Mouse (Mus musculus) cerebellum, postnatal 14 days (tissue): ENCODE results near the gene Bpifc.
A peak's percentile ranks its signal among the peaks of the same experiment; 100 is the strongest.
"Not testable (repeated sequence)": the region's sequence is repeated elsewhere in the genome, so short reads cannot be mapped to it uniquely, and the experiment has no call there.

Experiments used
- DNase-seq, 2 experiments: peaks; one replicate each; pipeline ENCODE4 v3.0.0; 2021; ENCODE audit warnings: mixed read lengths in 2 of 2

The Bpifc gene

DNA sequence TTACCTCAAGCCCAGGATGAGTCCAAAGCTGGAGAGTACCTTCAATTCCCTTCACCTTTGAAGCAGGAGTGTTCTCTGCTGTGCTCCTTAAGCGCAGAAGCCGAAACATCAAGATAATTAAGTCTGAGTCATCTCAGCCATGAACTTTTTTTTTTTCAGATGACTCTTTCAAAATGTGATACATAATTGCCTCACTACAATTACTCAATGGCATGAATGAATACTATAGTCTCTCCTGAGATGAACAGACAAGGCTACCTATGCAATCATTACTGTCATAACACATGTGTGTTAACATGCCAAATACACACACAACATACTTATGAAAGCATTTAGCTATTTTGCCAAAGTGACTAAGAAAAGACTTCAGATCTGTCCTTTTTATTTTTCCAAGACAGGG is at the start of gene Bpifc:
Gene Bpifc, minus strand, starts transcription at position 115 of the 400 bp plus-strand sequence.
- no peak for DNase-seq

DNA sequence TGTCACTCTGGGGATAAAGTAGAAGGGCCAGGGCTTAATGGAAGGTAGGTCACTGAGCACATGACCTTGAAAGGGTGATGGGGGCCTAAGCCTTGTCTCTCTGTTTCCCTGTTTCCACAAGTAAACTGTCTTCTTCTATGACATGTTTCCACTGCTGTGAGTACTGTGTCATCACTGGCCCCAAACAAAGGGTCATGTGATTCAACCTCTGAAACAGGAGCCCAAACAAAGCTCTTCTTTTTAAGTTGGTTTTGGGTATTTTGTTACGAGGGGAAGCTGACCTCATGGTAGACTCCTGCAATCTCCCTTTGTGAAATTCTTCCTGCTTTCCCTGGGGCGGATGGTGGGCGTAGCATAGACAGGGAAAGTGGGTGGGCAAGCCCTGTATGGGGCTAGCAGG is 48.6 kb upstream of the Bpifc start:
- DNase-seq = no peak

DNA sequence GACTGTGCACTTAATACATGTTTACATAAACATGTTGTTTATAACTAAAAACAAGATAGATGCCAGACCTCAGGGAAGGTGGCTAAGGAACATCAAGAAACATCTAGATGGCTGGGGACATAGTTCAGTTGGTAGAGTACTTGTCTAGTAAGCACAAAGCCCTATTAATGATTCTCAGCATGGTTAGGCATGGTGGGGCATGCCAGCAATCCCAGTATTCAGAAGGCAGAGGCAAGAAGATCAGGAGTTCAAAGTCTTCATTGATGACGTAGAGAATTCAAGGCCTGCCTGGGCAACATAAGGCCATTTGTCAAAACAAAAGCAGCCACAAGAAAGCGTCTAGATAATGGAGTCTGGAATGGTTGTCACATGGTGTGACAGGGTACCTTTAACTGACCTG is 46.0 kb upstream of the Bpifc start:
- no peak for DNase-seq

DNA sequence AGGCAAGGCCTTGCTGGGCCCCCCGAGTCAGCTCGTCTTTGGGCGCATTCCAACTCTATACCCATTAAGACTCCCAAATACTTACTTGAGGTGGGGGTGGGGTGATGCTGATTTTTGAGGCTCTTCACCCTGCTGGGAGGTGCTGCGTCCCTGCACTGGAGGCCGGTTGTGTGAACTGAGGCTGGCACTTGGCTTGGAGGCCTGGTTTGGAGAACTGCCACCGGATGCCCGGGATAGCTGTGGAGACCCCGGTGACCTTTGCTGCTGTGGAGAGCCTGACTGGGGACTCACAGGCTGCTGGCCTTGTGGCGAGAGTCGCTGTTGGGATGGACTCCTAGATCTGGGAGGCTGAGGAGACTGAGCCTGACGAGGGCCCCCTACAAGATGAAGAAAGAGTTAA is 45.6 kb upstream of the Bpifc start:
- DNase-seq = no peak

DNA sequence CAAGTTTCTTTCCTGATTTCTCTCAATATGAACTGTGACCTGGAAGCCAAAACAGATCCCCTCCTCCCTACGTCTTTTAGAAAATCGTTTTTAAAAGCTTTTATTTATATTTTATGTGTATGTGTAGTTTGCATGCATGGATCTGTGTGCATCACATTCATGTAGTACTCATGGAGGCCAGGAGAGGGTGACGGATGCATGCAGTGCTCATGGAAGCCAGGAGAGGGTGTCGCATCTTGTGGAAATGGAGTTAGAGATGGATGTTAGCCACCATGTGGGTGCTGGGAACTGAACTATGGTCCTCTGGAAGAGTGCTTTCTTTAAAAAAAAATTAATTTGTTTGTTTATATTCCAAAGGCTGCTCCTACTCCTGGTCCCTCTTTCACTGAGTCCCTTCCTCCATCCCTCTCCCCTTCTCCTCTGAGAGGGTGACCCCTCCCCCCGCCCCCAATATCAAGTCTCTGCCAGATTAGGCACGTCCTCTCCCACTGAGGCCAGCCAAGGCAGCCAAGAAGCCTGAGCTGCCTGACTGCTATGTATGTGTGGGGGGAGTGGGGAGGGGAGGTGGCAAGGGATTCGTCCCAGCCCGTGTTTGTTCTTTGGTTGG is 44.7 kb upstream of the Bpifc start:
- DNase-seq = no peak

DNA sequence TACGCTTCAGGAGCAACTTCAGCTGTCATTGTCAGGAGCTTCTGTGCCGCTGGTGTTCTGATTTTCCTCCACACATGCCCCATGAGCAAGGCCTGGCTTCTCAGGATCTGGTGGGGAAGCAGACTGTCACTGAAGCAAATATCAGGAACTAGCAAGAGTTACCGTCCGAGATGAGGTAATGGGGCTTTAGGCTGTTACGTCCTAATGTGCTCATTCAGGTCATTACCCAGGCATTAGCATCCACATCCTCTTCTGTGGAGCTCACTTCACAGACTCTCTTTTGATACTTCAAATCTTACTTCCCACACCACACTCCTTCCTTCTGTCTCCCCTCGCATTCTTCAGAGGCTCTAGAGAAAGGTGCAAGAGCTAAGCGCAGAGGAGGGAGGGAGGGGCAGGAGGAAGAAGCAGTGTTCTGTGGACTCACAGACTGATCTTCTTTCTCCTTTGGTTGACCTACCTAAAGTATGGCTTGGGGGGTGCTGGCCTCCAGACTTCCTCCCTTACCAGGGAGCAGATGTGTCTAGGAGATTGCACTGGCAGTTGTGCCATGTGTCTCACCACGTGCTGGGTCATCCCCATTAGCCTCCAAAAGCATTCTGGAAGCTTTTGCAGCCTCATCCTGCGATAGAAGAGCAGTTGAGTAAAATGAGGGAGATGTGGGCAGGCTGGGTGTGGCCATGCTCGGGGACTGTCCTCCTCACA is 41.3 kb upstream of the Bpifc start:
- no peak for DNase-seq

DNA sequence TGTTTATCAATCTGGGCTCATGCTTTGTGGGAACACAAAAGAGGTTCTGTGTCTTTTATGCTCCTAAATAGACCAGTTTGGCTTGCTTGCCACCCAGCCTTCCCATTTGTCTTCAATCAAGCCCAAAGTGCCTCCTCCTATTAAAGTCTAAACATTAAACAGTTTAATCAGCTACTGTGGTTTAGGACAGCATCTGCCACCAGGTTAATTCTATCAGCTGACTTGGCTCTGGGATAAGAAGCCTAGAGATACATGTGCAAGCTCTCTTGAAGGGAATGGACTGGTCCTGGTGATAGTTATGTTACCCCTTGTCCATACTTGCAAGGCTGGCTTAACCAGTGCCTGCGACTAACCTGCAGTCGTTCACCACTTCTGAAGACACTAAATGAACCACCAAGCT is 38.8 kb upstream of the Bpifc start:
- no peak for DNase-seq

DNA sequence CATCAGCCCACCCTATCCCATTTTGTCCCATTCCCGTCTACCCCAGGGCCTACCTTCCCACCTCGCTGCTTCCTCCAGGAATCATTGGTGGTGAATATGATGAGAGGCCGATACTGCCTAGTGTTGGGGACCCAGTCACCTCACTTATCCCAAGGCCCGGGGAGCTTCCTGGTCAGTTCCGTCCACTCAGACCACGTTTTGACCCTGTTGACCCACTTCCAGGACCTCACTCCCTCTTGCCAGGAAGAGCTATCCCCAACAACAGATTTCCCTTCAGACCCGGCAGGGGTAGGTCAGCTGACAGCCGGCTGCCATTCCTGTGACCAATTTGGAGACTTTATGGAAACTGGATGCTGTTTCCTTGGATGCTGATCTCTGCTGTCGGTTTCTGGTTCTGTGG is 36.1 kb upstream of the Bpifc start:
- no peak for DNase-seq

DNA sequence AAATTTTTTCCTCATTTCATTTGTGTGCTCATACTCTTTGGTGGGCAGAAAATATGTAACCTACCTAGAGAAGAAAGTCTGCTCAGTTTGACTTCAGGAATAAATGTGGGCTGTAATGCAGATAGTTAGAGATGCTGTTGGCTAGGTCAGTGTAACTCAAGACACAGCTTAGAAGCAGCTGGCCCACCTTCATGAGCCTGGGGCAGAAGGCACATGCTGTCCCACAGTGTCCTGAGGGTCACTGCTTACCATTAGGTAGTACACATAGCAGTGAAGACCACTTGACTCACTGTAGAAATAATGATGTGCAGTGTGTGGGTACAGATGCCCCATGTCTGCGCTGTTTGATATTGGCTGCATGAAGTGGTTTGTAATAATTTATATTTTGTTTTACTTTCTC is 34.7 kb upstream of the Bpifc start:
- DNase-seq = no peak

DNA sequence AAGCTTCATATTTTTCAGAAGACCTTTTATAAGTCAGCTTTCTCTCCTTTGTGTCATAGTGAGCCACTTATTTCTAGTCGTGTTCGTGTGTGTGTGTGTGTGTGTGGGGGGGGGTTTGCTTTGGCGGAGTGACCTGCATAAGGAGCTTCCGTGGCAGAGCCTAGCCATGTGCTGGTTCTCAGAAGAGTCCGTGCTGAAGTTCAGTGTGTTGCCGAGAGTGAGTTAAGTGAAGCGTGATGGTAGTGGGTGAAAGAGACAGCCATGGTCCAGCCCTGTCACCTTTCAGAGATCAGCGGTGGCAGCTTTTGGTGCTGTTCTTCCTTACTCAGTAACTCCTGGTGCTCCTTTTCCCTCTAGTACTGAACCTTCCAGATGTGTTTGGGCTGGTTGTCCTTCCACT is 32.4 kb upstream of the Bpifc start:
- DNase-seq = no peak

DNA sequence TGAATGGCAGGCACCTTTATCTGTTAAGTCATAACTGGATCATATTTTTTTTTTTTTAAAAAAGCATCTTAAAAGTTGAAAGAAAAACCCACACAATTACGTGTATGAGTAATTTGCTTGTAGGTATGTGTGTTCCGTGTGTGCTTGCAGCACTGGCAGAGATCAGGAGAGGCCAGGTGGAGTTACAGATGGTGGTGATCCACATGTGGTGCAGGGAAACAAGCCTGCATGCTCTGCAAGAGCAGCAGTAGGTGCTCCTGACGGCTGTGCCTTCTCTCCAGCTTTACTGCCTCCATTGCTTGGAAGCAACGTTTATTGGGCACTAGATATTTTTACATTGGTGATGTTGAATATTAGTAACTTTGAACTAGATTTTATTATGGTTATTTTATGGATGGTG is 32.0 kb upstream of the Bpifc start:
- peak; percentile 55 to 70 for DNase-seq

DNA sequence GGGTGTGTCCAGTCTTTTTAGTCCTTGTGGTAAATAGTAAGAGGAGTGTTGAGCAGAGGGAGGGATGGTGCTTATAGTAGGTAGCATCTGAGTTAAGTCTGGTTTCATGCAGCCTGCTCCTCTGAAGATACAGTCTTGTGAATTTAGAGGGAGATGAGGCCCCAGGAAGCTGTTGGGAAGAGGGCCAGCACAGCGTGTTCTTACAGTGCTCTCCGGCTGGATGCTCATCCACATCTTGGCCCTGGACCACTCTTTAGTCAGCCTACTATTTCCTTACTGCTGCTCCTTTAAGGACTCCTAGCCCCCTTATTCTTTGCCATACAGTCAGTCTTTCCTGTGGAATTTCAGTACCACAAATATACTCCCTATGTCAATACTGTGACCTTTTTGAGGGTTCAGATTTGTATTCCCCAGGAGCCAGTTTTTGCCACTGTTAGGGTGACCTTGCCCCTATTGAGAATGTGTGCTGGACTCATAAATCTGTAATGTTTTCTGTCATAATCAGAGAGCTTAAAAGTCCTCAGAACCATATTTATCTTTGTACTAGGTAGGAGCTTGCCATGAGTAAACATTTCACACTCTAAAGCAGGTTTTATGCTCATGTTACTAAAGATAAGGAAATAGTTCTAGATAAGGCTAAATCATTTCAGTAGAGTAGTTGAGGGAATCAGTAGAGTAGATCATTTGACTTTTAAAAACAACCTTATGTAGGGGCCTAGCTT is 22.5 kb upstream of the Bpifc start:
- no peak for DNase-seq

DNA sequence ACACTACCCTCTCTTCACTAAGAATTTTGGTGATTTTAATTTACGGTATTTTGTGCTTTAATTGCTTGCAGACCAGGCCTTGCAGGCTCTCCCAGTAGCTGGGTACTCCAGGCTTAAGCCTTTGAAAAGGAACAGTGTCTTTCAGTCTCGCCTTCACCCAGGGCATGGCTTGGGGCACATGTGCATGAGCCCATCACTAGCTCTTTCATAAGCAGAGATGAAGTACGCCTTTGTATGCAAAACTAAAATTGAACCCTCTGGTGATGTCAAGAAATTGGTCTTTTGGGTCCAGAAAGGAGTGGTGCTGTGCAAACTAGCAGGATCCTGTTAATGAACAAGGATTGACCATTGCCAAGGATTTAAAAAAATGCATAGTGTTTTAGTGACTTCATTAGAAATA is 20.8 kb upstream of the Bpifc start:
- no peak for DNase-seq

DNA sequence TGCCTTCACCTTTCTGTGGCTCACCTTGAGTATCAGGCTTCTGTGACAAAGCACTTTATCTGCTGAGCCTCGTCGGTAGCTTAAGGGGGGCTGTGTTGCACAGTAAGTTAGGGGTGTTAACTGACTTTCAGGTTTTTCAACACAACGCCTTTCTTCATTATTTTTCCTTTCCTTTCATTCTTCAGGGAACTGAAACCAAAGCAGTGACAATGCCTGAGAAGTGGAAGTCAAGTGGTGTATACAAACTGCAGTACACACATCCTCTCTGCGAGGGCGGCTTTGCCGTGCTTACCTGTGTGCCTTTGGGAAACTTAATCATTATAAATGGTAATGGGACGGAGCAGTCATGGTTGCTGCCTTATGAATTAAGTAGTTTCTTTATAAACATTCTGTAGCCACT is 19.0 kb upstream of the Bpifc start:
- DNase-seq = no peak

DNA sequence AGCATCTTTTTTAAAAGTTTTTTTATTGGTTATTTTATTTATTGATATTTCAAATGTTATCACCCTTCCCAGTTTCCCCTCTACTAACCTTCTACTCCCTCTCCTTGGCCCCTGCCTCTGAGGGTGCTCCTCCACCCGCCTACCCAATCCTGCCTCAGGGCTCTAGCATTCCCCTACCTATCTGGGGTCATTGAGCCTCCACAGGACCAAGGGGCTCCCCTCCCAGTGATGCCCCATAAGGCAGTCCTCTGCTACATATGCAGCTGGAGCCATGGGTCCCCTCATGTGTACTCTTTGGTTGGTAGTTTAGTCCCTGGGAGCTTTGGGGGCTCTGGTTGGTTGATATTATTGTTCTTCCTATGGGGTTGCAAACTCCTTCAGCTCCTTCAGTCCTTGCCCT is 15.1 kb upstream of the Bpifc start:
- DNase-seq = not testable (repeated sequence)

DNA sequence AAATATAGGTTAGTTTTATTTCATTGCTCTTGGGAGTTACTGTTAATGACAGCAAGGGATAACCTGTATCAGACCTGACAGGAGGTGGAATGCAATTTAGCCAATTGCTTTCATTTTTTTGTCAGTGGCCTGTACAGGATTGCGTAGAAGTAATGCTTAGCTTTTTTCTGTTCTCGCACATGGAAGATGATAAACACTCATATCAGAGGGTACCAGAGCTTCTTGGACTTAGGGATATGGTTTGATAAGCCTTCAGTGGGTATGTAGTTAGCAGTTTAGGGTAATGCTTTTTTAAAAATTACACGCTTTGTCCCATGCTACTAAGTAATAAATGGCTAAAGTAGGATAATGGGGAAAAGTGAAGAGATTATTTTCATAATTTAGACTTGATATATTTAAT is 14.7 kb upstream of the Bpifc start:
- no peak for DNase-seq

DNA sequence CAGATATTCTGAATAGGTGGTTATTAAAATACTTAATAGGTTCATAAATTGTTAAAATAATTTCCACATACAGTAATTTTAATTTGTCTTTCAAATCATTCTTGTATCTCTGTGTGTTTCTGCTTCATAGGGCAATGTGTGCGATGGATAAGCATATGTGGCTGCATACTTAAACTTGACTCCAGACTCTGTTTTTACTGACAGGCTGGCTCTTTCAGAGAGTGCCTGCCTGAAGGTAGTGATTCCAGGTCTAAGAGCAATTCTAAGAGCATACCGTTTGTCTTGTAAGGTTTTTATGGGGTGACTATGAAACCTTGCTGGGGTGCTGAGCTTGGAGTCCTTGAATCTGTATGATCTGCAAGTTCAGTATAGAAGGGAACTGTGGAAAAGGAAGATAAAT is 14.2 kb upstream of the Bpifc start:
- DNase-seq = no peak

DNA sequence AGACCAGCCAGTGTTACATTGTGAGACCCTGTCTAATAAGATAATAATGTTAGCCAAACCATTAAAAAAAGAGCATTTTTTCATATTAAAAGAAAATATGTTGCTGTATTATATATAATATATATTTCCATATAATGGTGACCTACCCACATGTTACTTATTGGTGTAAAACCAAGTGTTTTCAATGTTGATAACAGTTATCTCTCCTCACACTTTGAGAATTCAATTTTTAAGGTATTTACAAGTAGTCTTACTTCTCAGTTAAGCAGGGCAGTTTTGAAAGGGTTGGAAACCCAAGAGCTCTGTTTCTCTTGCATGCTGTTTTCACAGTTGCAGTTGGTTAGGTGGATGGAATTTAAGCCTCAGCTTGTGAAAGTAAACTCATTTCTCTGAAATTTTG is 11.5 kb upstream of the Bpifc start:
- no peak for DNase-seq

DNA sequence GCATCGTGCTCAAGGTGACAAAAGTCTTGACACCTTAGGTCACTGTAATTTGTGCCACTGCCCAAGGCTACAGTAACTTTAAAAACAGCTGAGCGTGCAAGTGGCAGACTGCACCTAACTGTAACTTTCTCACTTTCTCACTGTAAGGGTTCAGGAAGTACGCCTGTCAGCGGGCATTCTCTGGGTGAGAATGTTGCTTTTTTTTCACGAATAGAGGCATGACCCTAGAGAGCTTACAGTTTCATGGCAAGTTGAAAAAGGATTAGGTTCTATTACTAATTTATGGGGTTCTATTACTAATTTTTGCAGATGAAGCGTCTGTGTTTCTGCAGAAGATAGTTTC is 10.8 kb upstream of the Bpifc start:
- DNase-seq = no peak

DNA sequence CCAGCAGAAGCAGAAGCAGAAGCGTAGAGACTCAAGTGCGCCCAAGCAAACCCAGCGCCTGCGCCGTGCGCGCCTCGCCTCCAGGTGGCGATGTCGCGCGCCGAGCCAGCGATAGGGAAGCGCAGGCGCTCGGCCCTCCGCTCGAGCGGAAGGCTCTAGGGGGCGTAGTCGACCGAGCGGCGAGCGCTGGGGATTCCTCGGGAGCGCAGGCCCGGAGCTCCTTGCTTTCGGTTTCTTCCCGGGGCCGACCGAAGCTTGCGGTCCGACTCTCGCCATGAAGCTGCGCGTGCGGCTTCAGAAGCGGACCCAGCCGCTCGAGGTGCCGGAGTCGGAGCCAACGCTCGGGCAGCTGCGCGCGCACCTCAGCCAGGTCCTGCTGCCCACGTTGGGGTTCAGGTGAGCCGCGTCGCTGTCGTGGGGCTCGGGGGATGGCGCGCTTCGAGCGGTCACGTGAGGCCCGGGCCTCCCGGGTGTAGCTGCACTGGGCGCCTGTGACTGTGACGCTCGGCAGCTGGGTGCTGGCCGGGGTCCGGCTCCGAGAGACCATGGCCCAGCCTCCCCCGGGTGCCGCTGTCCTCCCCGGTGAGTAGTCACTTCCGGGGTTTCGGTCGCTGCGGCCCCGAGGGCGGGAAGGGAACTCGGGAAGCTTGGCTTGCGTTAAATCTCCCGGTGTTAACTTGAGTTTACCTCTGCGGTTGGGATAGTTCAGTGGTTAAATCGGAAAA is 10.2 kb upstream of the Bpifc start, which contains the start of gene Fbxo7:
Gene Fbxo7, plus strand, starts transcription at position 224 of the 725 bp plus-strand sequence.
- peak; percentile 96 for DNase-seq

DNA sequence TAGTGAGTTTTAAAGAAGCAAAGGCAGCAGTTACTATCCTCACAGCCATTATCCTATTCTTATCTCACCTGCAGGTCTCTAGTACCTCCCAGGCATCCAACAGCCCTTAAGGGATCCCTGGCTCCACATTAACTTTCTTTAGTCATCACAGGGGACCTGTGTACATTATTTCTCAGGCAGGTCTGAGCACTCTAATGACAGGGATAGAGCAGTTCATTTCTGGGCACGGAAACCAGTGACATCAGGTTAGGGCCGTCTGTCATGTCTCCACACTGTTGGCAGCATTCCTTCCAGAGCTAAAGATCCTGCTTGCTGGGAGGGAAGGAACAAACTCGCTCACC is 9.7 kb upstream of the Bpifc start:
- no peak for DNase-seq

DNA sequence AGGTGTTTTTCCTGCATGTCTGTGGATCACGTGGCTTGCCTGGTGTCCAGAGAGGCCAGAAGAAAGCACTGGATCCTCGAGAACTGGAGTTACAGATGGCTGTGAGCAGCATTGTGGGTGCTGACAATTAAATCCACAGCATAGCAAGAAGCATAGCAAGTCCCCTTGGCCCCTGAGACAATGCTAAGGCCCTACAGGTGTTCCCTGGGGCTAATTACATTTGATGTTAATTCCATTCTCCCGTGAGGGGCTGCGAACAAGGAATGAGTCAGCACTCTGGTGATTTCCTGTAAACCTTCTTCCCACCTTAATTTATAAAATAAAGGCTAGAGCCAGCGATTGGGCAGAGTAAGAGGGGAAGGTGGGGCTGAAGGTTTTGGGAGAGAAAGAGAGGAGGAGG is 7.1 kb upstream of the Bpifc start:
- no peak for DNase-seq

DNA sequence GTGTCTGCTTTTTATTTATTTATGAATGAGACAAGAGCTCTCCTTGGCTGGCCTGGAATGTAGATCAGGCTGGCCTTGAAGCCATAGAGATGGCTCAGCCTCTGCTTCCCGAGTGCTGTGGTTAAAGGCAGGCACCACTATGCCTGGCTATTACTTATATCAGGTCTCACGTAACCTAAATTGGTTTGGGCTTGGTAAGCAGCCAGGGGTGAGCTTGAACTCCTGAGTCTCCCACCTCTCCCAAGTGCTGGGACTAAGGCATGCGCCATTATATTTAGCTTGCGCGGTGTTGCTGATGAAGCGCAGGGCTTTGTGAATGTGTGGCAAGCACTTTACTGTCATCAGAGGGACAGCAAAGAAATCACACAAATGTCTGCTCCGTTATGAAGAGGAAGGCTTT is 6.1 kb upstream of the Bpifc start:
- DNase-seq = no peak

DNA sequence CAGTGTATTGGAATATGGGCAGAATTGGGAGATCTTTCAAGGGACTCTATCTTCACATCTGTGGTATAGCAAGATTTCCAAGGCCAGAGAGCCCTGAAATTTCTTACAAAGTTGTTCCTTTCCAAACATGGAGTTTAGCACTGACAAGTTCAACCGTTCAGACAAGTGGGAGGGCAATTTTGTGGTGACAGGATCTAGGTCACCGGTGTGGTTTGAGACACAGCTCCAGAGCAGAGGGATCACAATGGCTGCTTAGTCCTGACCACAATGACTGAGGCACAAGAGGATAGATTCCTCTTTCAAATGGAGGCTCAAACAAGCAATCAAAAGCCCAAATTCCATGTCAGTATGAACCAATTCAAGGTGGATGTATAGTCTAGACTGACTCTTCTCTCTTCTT is 523 bp downstream of the Bpifc start:
- no peak for DNase-seq
